Mouse (Mus musculus) liver, postnatal 0 days (tissue): ENCODE results near the gene Olfm3. TPM values are rescaled to one million over a fixed set of nuclear protein-coding genes. Genes with fewer than 3 reads are reported as not detected.

Source experiments
- ATAC-seq: fragments of 200-750 bp; cut with Nextera tagmentation; 2 replicates; pipeline ENCODE4 v1.8.0; 2017; ENCODE audit warnings: mild to moderate bottlenecking, moderate library complexity
- DNase-seq: peaks from one replicate; pipeline ENCODE4 v3.0.0-alpha.2; 2016
- H3K27ac ChIP-seq: fragments of 300-500 bp; sonication (generic); 2 replicates; pipeline ENCODE4 v1.5.1; 2014; ENCODE audit warnings: antibody characterized with exemption, moderate library complexity, mild to moderate bottlenecking, low read depth
- H3K27me3 ChIP-seq: fragments of 300-500 bp; sonication (generic); 2 replicates; pipeline ENCODE4 v1.6.1; 2014; ENCODE audit warnings: low read length, control low read depth, mixed read lengths; ENCODE audit not compliant: insufficient read depth
- H3K36me3 ChIP-seq: fragments of 300-500 bp; sonication (generic); replicated peaks from 2 replicates; pipeline ENCODE4 v1.6.1; 2014; ENCODE audit warnings: mild to moderate bottlenecking, control low read depth, low read length, moderate library complexity, mixed read lengths; ENCODE audit not compliant: insufficient read depth
- H3K4me1 ChIP-seq: fragments of 300-500 bp; sonication (generic); 2 replicates; pipeline ENCODE4 v1.6.1; 2014; ENCODE audit warnings: antibody characterized with exemption, mild to moderate bottlenecking, control low read depth; ENCODE audit not compliant: insufficient read depth
- H3K4me2 ChIP-seq: fragments of 300-500 bp; sonication (generic); 2 replicates; pipeline ENCODE4 v1.6.1; 2014; ENCODE audit warnings: low read depth, mild to moderate bottlenecking, low read length, moderate library complexity, mixed read lengths
- H3K4me3 ChIP-seq: fragments of 300-500 bp; sonication (generic); 2 replicates; pipeline ENCODE4 v1.5.1; 2014; ENCODE audit warnings: low read depth, low read length
- H3K9ac ChIP-seq: fragments of 300-500 bp; sonication (generic); replicated peaks from 2 replicates; pipeline ENCODE4 v1.6.1; 2014; ENCODE audit warnings: mild to moderate bottlenecking, moderate library complexity
- H3K9me3 ChIP-seq: fragments of 300-500 bp; sonication (generic); 2 replicates; pipeline ENCODE4 v1.6.1; 2016; ENCODE audit warnings: mild to moderate bottlenecking, control low read depth, low read length, mixed read lengths
- CTCF ChIP-seq: sonication (generic); IDR thresholded peaks from 2 replicates; pipeline ENCODE4 v1.5.1; 2016; ENCODE audit warnings: antibody characterized with exemption, low read depth
- EP300 ChIP-seq: IDR thresholded peaks from 2 replicates; pipeline ENCODE4 v1.6.1; 2016; ENCODE audit warnings: antibody characterized with exemption, low read depth, mild to moderate bottlenecking
- WGBS: fragments of 180-500 bp; shearing (Covaris S2); extraction: QIAGEN DNeasy Blood & Tissue Kit; methylation state at CpG from one replicate; pipeline ENCODE4 v1.1.7; 2014; ENCODE audit not compliant: insufficient replicate concordance; 5-methylcytosine and 5-hydroxymethylcytosine counted together
- polyA plus RNA-seq: library from polyadenylated mRNA; unstranded; fragments of >200 nt; fragmentation: Nextera tagmentation; extraction: Ambion mirVana; gene quantifications from 2 replicates; pipeline ENCODE4 v1.2.1, GENCODE M21; 2015

The Olfm3 gene
- polyA plus RNA-seq, 1 experiment from 2014 or later: not detected

DNA sequence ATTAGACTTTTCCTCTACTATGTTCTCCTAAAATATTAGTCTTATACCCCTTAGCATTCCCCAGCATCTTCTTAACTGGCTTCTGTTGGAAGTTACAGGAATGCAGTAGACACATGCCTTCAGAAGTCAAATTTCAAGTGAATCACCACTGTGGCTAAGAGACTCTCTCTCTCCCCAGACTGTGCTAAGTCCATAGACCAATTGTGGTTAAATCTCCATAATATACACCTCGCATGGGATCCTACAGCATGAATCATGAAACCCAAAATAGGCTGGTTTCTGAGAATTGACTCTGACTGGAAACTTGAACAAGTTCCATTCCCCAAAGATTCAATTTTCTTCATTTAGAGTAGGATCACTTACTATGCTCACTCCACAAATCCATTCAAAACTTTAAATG, 124.2 kb downstream of the Olfm3 start:
- Histone ChIP-seq H3K4me2 (no peak overlapping the region), H3K36me3 (no peaks in the 10 kb centered on the region), H3K27ac (no peak overlapping the region), H3K4me1 (no peaks in the 10 kb centered on the region), H3K9ac (no peak overlapping the region), H3K27me3 (no peaks in the 10 kb centered on the region), H3K9me3 (no peaks in the 10 kb centered on the region), H3K4me3 (no peak overlapping the region)
- WGBS: 63% methylated on average over 1 of the region's 1 CpGs
- TF ChIP-seq EP300 (no peak), CTCF (no peak)
- DNase-seq (no peak), ATAC-seq (no peak)

DNA sequence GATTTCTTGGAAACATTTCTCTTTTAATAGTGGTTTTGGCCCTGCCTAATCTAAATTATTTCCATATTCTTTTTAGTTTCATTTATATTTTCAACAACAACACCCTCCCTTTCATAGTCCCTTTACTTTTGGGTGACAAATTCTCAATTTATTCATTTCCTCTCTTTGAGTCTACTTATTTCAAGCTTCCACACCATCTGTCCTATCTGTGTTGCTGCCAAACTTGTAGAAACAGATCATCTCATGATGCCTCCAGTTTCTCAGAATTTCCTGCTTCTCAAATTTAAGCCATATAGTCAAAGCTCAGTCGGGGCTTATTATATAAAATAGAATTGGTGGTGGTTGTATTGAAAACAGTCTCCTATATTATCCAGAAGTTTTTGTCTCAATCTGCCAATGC, 124.7 kb downstream of the Olfm3 start:
- H3K27me3 ChIP-seq: no peaks in the 10 kb centered on the region
- no peak overlapping the region for H3K9ac ChIP-seq
- no peaks in the 10 kb centered on the region for H3K36me3 ChIP-seq
- no peaks in the 10 kb centered on the region for H3K4me1 ChIP-seq
- H3K27ac ChIP-seq: no peak overlapping the region
- ATAC-seq (no peak), DNase-seq (no peak)
- no peak overlapping the region for H3K4me3 ChIP-seq
- WGBS: 70% methylated on average over 1 of the region's 1 CpGs
- H3K9me3 ChIP-seq: no peaks in the 10 kb centered on the region
- H3K4me2 ChIP-seq: no peak overlapping the region
- TF ChIP-seq CTCF: no peak
- no peak for TF ChIP-seq EP300

DNA sequence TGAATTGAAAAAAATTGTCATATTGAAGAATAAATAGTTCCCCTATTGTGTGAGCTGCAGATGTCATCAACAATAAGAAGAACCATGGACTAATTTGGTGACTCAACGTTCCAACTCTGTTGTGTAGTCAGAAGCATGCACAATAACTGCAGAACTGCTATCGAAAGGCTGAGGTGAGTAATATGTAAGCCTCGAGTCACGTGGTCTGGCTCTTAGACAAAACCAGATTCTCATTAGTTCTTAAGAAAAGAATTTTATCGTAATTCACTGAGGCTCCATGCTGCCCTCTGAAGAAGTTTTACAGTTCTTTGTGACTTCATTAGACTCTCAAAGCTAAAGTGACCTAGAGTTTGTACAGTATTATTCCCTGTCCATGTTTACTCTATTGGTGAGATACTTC, 145.2 kb downstream of the Olfm3 start:
- Histone ChIP-seq H3K9ac (no peak overlapping the region), H3K4me2 (no peak overlapping the region), H3K4me1 (no peaks in the 10 kb centered on the region), H3K27me3 (no peaks in the 10 kb centered on the region), H3K9me3 (no peaks in the 10 kb centered on the region), H3K4me3 (no peak overlapping the region), H3K36me3 (no peaks in the 10 kb centered on the region), H3K27ac (no peak overlapping the region)
- TF ChIP-seq EP300 (no peak), CTCF (no peak)
- 85% methylated on average over 5 of the region's 5 CpGs for WGBS
- ATAC-seq (no peak), DNase-seq (no peak)

DNA sequence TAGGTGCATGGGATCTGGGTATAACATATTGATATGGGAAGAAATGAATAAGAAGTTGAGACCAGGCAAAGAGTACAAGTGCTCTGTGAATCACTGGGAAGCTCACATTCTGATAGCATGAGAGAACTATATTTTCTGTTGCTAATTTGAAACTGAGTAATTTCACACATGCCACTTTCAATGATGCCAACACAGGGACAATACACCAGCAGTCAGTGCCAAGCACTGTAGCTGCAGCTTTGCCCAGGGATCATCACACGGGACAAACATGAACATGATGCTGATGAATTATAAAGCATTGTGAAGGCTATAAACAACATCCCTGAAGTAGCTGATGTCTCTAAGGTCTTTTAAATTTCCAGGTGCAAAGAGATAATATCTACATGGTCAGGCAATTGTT, 161.0 kb downstream of the Olfm3 start:
- no peak overlapping the region for H3K27ac ChIP-seq
- TF ChIP-seq EP300 (no peak), CTCF (no peak)
- WGBS: 68% methylated on average over 1 of the region's 1 CpGs
- ATAC-seq (no peak), DNase-seq (no peak)
- H3K4me1 ChIP-seq: no peaks in the 10 kb centered on the region
- H3K27me3 ChIP-seq: no peaks in the 10 kb centered on the region
- H3K36me3 ChIP-seq: no peaks in the 10 kb centered on the region
- H3K9ac ChIP-seq: no peak overlapping the region
- H3K4me3 ChIP-seq: no peak overlapping the region
- no peaks in the 10 kb centered on the region for H3K9me3 ChIP-seq
- no peak overlapping the region for H3K4me2 ChIP-seq

DNA sequence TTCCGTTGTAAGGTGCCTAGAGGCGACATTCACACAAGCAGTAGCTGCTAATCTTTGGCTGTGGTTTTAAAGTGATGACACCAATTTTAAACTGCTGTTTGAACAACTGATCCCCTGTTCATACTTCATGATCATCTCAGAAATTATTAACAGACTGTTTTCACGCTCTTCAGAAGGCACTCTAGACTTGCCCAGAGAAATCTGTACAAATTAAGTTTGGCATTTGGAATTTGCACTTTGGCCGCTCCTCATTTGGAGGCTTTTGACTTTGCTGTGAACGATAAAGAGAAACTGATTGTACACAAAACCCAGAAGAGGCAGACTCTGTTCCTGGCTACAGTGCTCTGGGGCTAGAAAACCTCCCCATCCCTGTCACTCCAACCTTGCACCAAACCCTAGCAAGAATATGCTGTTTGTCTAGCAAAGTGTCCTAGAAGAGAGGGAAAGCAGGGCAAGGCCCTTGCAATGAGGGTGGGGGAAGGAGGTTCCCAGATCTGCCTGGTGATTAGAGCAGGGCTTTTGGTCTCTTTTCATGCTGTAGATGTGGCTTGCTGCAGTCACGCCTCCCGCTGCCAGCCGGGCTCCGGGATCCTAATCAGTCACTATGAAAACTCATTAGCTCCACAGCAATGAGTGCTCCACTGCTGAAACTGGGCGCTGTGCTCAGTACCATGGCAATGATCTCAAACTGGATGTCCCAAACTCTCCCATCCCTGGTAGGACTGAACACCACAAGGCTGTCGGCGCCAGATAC, 176.7 kb downstream of the Olfm3 start:
- WGBS: 51% methylated on average over 12 of the region's 12 CpGs
- no peak overlapping the region for H3K4me3 ChIP-seq
- peak overlapping the region; percentile 35 for H3K4me2 ChIP-seq
- TF ChIP-seq CTCF (no peak), EP300 (no peak)
- no peaks in the 10 kb centered on the region for H3K27me3 ChIP-seq
- no peaks in the 10 kb centered on the region for H3K9me3 ChIP-seq
- no peaks in the 10 kb centered on the region for H3K4me1 ChIP-seq
- no peak for ATAC-seq
- no peaks in the 10 kb centered on the region for H3K36me3 ChIP-seq
- DNase-seq: no peak
- no peak overlapping the region for H3K27ac ChIP-seq
- no peak overlapping the region for H3K9ac ChIP-seq

DNA sequence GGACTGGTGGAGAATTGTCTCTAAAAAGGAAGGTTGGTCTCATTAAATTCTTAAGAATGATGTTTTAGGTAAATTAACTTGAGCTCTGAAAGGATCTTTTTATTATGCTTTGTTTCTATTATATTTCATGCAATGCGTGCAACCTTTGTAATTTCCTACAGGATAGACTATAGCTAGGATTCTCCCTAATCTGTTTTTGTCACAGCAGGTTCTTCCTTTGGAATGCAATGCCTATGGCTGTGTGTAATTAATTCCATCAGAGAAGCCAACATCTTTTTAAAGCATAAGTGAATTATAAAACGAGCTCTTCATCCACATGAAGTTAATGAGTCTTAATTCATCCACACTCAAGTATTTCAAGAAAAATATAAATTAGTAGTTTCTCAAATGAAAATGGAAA, 177.5 kb downstream of the Olfm3 start:
- TF ChIP-seq EP300 (no peak), CTCF (no peak)

DNA sequence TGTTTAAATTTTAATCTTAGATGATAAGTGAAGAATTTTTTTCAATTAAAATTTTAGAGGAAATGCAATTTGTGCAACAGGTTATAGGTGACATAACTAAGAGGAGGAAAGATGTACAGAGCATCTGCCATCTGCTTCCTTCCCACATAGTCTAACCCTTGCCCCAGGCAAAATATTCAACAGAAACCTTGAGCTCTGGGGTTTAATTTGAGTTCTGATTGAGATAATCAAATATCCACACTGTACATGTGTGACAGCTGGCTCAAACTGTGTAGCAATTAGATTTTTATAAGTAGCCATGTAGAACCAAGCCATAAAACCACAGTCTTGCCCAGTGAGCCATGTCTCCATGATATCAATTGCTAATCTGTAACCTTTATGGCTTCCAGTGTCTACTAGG, 179.1 kb downstream of the Olfm3 start:
- DNase-seq (no peak), ATAC-seq (no peak)
- no peak overlapping the region for H3K4me2 ChIP-seq
- no peak overlapping the region for H3K27ac ChIP-seq
- H3K4me1 ChIP-seq: no peaks in the 10 kb centered on the region
- H3K9ac ChIP-seq: no peak overlapping the region
- no peak overlapping the region for H3K4me3 ChIP-seq
- H3K27me3 ChIP-seq: no peaks in the 10 kb centered on the region
- no peaks in the 10 kb centered on the region for H3K36me3 ChIP-seq
- no peaks in the 10 kb centered on the region for H3K9me3 ChIP-seq
- TF ChIP-seq CTCF (no peak), EP300 (no peak)

More for the DNA sequence above, 177.5 kb downstream of the Olfm3 start:
- H3K4me2 ChIP-seq: no peak overlapping the region
- DNase-seq (no peak), ATAC-seq (no peak)
- no peaks in the 10 kb centered on the region for H3K9me3 ChIP-seq
- no peaks in the 10 kb centered on the region for H3K27me3 ChIP-seq
- no peak overlapping the region for H3K4me3 ChIP-seq
- no peaks in the 10 kb centered on the region for H3K4me1 ChIP-seq
- WGBS: 58% methylated on average over 2 of the region's 2 CpGs
- no peak overlapping the region for H3K27ac ChIP-seq
- H3K36me3 ChIP-seq: no peaks in the 10 kb centered on the region
- H3K9ac ChIP-seq: no peak overlapping the region
